Mouse (Mus musculus) lung, adult 2 months (tissue): ENCODE measurements at regions not wholly inside any gene's neighbourhood (a gene's known extent, or its start where the extent isn't known, plus 50 kb on each side); places are given as distances from the start of the nearest gene placed in this dataset.

Experiments used
- DNase-seq: peaks from one replicate; pipeline ENCODE4 v3.0.0; 2022
- H3K4me1 ChIP-seq: fragments of 200-500 bp; 2 replicates; pipeline ENCODE4 v1.6.1; 2011; ENCODE audit warnings: low read length; ENCODE audit not compliant: control insufficient read depth, insufficient read depth
- H3K4me3 ChIP-seq: fragments of 200-500 bp; replicated peaks from 2 replicates; pipeline ENCODE3; 2011; ENCODE audit warnings: low read depth, mild to moderate bottlenecking, control low read depth, low read length; ENCODE audit errors: extremely low read depth
- CTCF ChIP-seq: fragments of 200-500 bp; IDR thresholded peaks from 2 replicates; pipeline ENCODE4 v1.5.1; 2011; ENCODE audit warnings: mild to moderate bottlenecking, low read length, control low read depth; ENCODE audit not compliant: insufficient read depth
- POLR2A ChIP-seq: fragments of 200-500 bp; IDR thresholded peaks from 2 replicates; pipeline ENCODE4 v1.6.1; 2011; ENCODE audit warnings: low read depth, mild to moderate bottlenecking, control low read depth, low read length, borderline replicate concordance; ENCODE audit errors: extremely low read depth
- WGBS: fragments of 180-500 bp; shearing (Covaris S2); methylation state at CpG from one replicate; pipeline ENCODE4 v1.1.7; 2018; 5-methylcytosine and 5-hydroxymethylcytosine counted together

DNA sequence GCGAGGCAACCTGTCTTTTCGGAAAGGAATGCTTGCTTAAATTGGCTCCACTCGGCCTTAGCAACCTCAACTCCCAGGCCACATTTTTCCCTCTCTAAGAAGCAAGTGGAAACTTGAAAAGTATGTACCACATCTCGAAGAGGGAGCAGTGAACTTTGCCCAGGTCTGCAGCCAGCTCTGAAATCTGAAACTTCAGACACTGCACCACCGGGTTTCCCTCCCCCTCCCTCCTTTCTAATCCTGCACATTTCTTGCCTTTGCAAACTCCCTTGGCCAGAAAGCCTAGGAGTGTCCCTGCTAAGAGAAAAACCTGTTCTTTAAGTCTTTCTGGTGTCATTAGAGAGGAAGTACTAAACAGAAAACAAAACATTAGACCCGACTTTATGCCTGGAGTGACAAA lies 148.1 kb upstream of the Nr2f2 start:
- DNase-seq: peak; percentile 17
- H3K4me3 ChIP-seq: no peak overlapping the region
- H3K4me1 ChIP-seq: peaks cover 6% of the 10 kb centered on the region
- 25% methylated on average over 6 of the region's 6 CpGs for WGBS
- TF ChIP-seq CTCF (no peak), POLR2A (no peak)

- TF ChIP-seq CTCF: no peak
- no peak for TF ChIP-seq POLR2A
- DNase-seq: no peak
- WGBS: 77% methylated on average over 6 of the region's 6 CpGs
- Histone ChIP-seq H3K4me3 (no peak overlapping the region), H3K4me1 (peaks cover 6% of the 10 kb centered on the region)
These were observed 145.8 kb upstream of the Nr2f2 start for GRCm38 (mm10) chr7:70512354-70512753.

- DNase-seq: no peak
- TF ChIP-seq POLR2A (no peak), CTCF (no peak)
- no peak overlapping the region for H3K4me3 ChIP-seq
- WGBS: 28% methylated on average over 7 of the region's 7 CpGs
- no peaks in the 10 kb centered on the region for H3K4me1 ChIP-seq
These were observed 139.2 kb upstream of the Nr2f2 start for GRCm38 (mm10) chr7:70505671-70506181.

DNA sequence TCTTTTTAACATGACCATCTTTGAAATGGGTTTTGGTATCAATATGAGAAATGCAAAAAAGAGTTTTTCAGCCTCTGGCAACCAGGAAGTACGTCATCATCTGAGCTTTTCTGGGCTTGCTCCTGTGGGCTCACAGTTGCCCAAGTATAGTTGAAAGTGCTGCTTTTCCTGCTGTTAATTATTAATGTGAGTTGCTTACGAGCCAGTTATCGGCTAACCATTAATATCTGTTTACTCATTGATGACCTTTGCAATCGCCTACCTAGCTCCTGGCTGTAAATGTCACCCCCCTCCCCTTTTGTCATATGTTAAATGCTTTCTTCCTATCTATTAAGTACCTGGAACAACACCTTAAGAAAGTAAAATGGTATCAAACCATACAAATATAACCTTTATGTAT lies 135.3 kb upstream of the Nr2f2 start:
- Histone ChIP-seq H3K4me1 (no peaks in the 10 kb centered on the region), H3K4me3 (no peak overlapping the region)
- whole genome bisulfite sequencing: 70% methylated on average over 4 of the region's 4 CpGs
- no peak for DNase-seq
- TF ChIP-seq POLR2A (no peak), CTCF (no peak)

- no peak for DNase-seq
- 64% methylated on average over 8 of the region's 8 CpGs for WGBS
- Histone ChIP-seq H3K4me3 (no peak overlapping the region), H3K4me1 (no peaks in the 10 kb centered on the region)
- no peak for TF ChIP-seq POLR2A
- no peak for TF ChIP-seq CTCF
These were observed 130.1 kb upstream of the Nr2f2 start for GRCm38 (mm10) chr7:70496541-70497154.

DNA sequence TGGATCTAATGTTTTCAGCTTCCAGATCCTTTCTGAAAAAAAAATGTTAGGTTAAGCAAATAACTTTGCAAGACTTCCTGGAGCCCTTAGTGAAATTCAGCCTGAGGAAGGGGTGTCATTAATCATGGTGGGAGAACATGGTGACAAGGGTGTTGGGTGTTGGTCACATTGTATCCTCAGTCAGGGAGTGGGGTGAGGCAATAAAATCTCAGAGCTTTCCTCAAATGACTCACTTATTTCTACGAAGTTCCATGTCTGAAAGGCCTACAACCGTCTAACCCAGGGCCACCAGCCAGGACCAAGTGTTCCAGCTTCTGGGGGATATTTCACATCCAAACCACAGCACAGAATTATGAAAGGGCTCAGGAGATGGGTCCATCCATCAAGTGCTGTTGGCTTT lies 117.7 kb upstream of the Nr2f2 start:
- WGBS: 82% methylated on average over 2 of the region's 2 CpGs
- DNase-seq: no peak
- H3K4me3 ChIP-seq: no peak overlapping the region

GRCm38 (mm10) chr7:70483536-70483935 lies 117.0 kb upstream of the Nr2f2 start:
- 81% methylated on average over 3 of the region's 3 CpGs for WGBS
- H3K4me3 ChIP-seq: no peak overlapping the region
- TF ChIP-seq CTCF: no peak
- TF ChIP-seq POLR2A: no peak
- no peaks in the 10 kb centered on the region for H3K4me1 ChIP-seq
- no peak for DNase-seq

More for the DNA sequence above, 117.7 kb upstream of the Nr2f2 start:
- no peaks in the 10 kb centered on the region for H3K4me1 ChIP-seq
- TF ChIP-seq POLR2A: no peak
- no peak for TF ChIP-seq CTCF

DNA sequence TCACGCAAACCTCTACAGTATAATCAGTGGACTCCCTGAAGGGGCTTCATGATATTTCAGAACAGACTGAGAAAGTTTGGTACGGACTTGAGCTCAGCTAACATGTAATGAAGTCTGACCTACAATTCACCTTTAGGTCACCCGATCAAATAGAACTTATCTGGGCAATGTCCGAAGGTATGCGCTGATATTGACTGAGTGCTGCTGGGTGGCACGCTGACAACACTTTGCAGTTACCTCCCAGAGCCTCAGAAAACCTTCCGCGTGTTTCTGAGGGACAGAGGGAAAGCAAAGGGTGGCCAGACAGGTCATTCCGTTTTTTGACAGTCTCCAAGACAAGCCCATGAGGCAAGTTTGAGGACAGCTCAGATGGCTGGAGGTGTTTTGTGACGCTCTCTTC lies 115.3 kb upstream of the Nr2f2 start:
- 60% methylated on average over 10 of the region's 10 CpGs for WGBS
- no peak for TF ChIP-seq CTCF
- no peak for TF ChIP-seq POLR2A
- DNase-seq: no peak
- Histone ChIP-seq H3K4me1 (no peaks in the 10 kb centered on the region), H3K4me3 (no peak overlapping the region)

DNA sequence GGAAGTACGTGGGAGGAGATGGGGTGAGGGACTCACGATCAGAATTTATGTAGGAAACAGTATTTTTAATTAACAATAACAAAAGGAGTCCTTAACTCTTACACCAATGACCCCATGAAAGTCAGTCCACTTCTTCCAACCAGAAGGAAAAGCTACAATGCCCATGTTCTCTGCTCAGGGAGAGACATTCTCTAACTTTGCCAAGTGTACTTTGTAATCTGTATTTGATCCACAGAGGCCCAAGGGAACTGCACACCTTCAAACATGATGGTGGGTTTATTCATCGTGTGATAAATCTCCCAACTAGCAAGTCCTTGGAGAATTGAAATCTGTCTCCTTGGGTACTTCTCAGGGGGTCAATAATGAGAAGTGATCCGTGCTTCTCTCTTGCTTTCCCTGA lies 106.3 kb upstream of the Nr2f2 start:
- DNase-seq: no peak
- no peak overlapping the region for H3K4me3 ChIP-seq
- WGBS: 80% methylated on average over 4 of the region's 4 CpGs
- TF ChIP-seq POLR2A: no peak
- TF ChIP-seq CTCF: no peak
- H3K4me1 ChIP-seq: no peaks in the 10 kb centered on the region

GRCm38 (mm10) chr7:70470557-70470956 lies 104.0 kb upstream of the Nr2f2 start:
- Histone ChIP-seq H3K4me3 (no peak overlapping the region), H3K4me1 (no peaks in the 10 kb centered on the region)
- WGBS: 79% methylated on average over 2 of the region's 2 CpGs
- DNase-seq: no peak
- TF ChIP-seq POLR2A (no peak), CTCF (no peak)

- 52% methylated on average over 4 of the region's 4 CpGs for WGBS
- no peak for DNase-seq
- Histone ChIP-seq H3K4me1 (no peaks in the 10 kb centered on the region), H3K4me3 (no peak overlapping the region)
- TF ChIP-seq CTCF (no peak), POLR2A (no peak)
These were observed 95.6 kb upstream of the Nr2f2 start for GRCm38 (mm10) chr7:70462131-70462530.

DNA sequence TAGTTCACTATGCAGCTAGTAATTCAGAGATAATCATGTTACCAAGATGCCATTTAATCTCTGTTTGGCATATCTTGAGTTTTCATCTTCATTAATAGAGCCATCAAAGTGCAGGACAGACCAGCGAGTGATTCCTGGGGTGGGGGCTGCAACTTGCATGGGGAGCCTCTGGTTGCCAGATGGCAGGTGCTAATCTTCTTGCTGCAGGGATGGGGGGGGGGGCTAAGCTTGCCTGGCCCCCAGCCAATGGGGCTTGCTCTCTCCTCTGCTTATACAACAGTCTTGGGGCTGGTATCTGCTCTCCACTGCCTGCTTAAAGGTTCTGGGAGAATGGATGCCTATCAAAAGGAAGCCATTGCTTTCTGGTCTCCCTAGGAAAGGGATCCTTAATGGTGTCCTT lies 88.0 kb upstream of the Nr2f2 start:
- no peaks in the 10 kb centered on the region for H3K4me1 ChIP-seq
- no peak for TF ChIP-seq CTCF
- TF ChIP-seq POLR2A: no peak
- H3K4me3 ChIP-seq: no peak overlapping the region
- DNase-seq: no peak
- WGBS: 73% methylated on average over 1 of the region's 1 CpGs
